Mouse (Mus musculus) heart, adult 2 months (tissue): ENCODE data around the gene Tuba1a.

ENCODE experiments used
- CTCF ChIP-seq: fragments of 200-600 bp; IDR thresholded peaks from 2 replicates; pipeline ENCODE4 v1.8.1; 2022; ENCODE audit warnings: antibody characterized with exemption, mild to moderate bottlenecking, moderate library complexity
- EP300 ChIP-seq: fragments of 200-500 bp; IDR thresholded peaks from 2 replicates; pipeline ENCODE4 v1.6.1; 2011; ENCODE audit warnings: low read depth, low read length, control low read depth; ENCODE audit not compliant: insufficient read depth
- POLR2A ChIP-seq: fragments of 200-500 bp; IDR thresholded peaks from 2 replicates; pipeline ENCODE4 v1.6.1; 2011; ENCODE audit warnings: mild to moderate bottlenecking, low read depth, low read length, control low read depth; ENCODE audit not compliant: insufficient read depth

DNA sequence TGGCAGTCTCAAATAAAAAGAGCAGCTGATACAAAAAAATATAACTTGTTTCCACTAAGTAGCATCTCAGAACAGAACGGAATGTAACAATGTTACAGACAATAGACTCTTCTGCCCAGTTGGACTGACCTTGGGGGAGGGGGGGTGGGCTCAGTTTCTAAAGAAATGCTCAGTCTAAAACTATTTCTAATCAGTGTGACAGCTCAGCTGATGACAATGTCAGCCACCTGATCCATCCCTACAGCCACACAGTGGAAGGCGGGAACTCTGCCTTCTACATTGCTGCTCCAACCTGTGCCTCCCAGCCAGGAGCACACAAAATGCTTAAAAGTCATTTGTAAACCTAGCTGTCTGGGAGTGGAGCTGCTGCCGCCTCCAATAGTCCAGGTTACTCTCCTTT is 5.6 kb downstream of the Tuba1a start:
- TF ChIP-seq CTCF, result no peak
- no peak for TF ChIP-seq POLR2A
- no peak for TF ChIP-seq EP300
